Mouse (Mus musculus) hindbrain, embryonic 14.5 days (tissue): ENCODE measurements around the gene Nckipsd. TPM values are rescaled to one million over a fixed set of nuclear protein-coding genes. Genes with fewer than 3 reads are reported as not detected.

Experiments
- ATAC-seq: fragments of 200-750 bp; cut with Nextera tagmentation; 2 replicates; pipeline ENCODE4 v1.8.0; 2017; ENCODE audit warnings: moderate number of reproducible peaks, mild to moderate bottlenecking, moderate TSS enrichment, moderate library complexity; ENCODE audit not compliant: low FRiP score
- DNase-seq: peaks from one replicate; pipeline ENCODE4 v3.0.0-alpha.2; 2015; ENCODE audit warnings: low spot score
- H3K27ac ChIP-seq: fragments of 300-500 bp; sonication (generic); 2 replicates; pipeline ENCODE4 v1.5.1; 2014; ENCODE audit warnings: mild to moderate bottlenecking, moderate library complexity
- H3K27me3 ChIP-seq: fragments of 300-500 bp; sonication (generic); 2 replicates; pipeline ENCODE4 v1.6.1; 2014; ENCODE audit warnings: mild to moderate bottlenecking, low read length, mixed read lengths; ENCODE audit not compliant: control insufficient read depth, insufficient read depth
- H3K36me3 ChIP-seq: fragments of 300-500 bp; sonication (generic); replicated peaks from 2 replicates; pipeline ENCODE4 v1.6.1; 2014; ENCODE audit not compliant: control insufficient read depth, insufficient read depth
- H3K4me1 ChIP-seq: fragments of 300-500 bp; sonication (generic); replicated peaks from 2 replicates; pipeline ENCODE4 v1.6.1; 2014; ENCODE audit warnings: antibody characterized with exemption, low read length, mixed read lengths; ENCODE audit not compliant: control insufficient read depth, insufficient read depth
- H3K4me2 ChIP-seq: fragments of 300-500 bp; sonication (generic); replicated peaks from 2 replicates; pipeline ENCODE4 v1.6.1; 2014; ENCODE audit warnings: mild to moderate bottlenecking, moderate library complexity
- H3K4me3 ChIP-seq: fragments of 300-500 bp; sonication (generic); replicated peaks from 2 replicates; pipeline ENCODE4 v1.5.1; 2014; ENCODE audit warnings: mild to moderate bottlenecking, low read length
- H3K9ac ChIP-seq: fragments of 300-500 bp; sonication (generic); 2 replicates; pipeline ENCODE4 v1.6.1; 2014
- H3K9me3 ChIP-seq: fragments of 300-500 bp; sonication (generic); 2 replicates; pipeline ENCODE4 v1.6.1; 2016; ENCODE audit warnings: low read length; ENCODE audit not compliant: control insufficient read depth
- WGBS: fragments of 180-500 bp; shearing (Covaris S2); extraction: QIAGEN DNeasy Blood & Tissue Kit; methylation state at CpG from one replicate; pipeline ENCODE4 v1.1.7; 2014; 5-methylcytosine and 5-hydroxymethylcytosine counted together
- polyA plus RNA-seq: library from polyadenylated mRNA; unstranded; fragments of >200 nt; fragmentation: Nextera tagmentation; extraction: Ambion mirVana; gene quantifications from 2 replicates; pipeline ENCODE4 v1.2.1, GENCODE M21; 2014

The Nckipsd gene
- polyA plus RNA-seq, 1 experiment from 2014 or later = 28.5 TPM

DNA sequence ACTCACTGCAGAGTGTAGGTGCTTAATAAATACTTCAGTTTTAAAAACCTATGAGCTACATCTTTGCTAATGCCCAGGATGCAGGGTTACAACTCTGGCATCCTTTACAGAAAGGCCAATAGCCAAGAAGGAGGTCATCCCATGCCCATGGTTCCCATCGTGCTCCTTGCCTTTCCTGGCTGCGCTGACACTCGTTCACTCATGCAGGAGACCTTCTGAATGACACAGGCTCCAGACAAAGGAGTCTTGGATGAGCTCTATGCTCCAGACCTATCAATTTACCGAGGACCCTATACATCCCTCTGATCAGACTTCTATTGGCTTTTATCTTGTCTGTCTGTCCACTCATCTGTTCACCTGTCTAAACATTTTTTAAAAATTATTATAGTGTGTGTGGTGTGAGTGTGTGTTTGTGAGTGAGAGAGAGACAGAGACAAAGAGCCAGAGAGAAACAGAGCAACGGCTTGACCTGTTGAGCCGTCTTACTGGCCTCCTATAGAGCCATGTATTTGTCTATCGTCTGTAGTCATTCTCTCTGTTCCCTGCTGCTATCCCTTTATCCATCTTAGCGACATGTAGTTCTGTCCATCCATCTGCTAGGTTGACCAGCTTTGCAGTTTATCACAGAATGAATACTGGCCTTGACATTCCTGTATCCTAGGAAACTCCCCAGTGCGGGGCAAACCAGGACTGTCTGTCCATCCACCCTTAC, 25.2 kb upstream of the Nckipsd start:
- Histone ChIP-seq H3K9ac (peak overlapping the region; percentile 99), H3K4me2 (peak overlapping the region; percentile 96), H3K36me3 (peaks cover 10% of the 10 kb centered on the region), H3K27ac (peak overlapping the region; percentile 99), H3K9me3 (no peaks in the 10 kb centered on the region), H3K4me3 (peak overlapping the region; percentile 83), H3K27me3 (no peaks in the 10 kb centered on the region), H3K4me1 (peaks cover 41% of the 10 kb centered on the region)
- 6% methylated on average over 9 of the region's 9 CpGs for WGBS
- ATAC-seq = peak; percentile 67
- DNase-seq = peak; percentile 60

DNA sequence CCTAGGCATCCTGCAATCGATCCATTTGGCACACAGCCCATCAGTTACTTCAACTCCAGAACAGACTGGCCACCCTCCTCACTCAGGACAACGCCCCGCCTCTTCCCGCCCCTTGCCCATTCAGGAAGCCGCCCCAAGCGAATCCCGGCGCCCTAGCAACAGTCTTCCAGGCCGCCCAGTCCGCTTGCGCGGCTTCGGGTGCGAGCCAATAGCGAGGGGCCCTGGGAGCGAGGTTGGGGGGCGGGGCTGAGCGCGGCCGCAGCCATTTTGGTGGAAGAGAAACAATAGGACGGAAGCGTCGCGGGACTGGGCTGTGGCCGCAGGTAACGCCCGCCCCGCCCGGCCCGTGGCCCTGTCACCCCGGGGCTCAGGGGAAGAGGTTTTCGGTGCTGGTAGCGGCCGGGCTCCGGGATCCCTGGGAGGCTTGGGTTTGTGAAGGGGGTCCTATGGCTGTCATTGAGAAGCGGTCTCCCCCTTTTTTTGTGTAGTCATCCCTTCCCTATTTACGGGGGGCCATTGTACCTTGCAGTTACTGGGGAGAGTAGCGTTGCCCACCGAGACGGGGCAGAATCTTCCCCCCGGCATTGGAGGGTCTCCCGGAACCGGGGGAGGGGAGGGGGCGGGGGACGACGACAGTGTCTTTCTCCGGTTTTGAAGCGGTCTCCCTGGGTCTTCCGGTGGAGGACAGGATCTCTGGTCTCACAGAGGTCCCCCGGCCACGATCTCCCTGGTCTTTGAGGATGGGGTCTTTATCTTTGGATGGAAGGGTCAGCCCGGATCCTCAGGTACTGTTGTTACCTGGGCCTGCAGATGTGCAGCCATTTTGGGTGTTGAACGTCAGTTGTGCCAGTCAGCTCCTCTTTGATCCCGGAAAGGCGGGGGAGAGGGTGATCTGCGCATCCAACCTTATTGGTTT, 24.4 kb upstream of the Nckipsd start, which contains the start of gene Ip6k2:
Gene Ip6k2, plus strand, starts transcription at position 249 of the 916 bp plus-strand sequence.
- Histone ChIP-seq H3K9me3 (no peaks in the 10 kb centered on the region), H3K4me1 (peaks cover 49% of the 10 kb centered on the region), H3K36me3 (peaks cover 10% of the 10 kb centered on the region), H3K4me3 (peak within 1 kb of the TSS; percentile 83), H3K4me2 (peak within 1 kb of the TSS; percentile 96), H3K27ac (peak within 1 kb of the TSS; percentile 99), H3K27me3 (no peaks in the 10 kb centered on the region), H3K9ac (peak within 1 kb of the TSS; percentile 99)
- ATAC-seq (peak; percentile 98), DNase-seq (peak; percentile 94)
- under 1% methylated on average over 56 of the region's 56 CpGs for WGBS

DNA sequence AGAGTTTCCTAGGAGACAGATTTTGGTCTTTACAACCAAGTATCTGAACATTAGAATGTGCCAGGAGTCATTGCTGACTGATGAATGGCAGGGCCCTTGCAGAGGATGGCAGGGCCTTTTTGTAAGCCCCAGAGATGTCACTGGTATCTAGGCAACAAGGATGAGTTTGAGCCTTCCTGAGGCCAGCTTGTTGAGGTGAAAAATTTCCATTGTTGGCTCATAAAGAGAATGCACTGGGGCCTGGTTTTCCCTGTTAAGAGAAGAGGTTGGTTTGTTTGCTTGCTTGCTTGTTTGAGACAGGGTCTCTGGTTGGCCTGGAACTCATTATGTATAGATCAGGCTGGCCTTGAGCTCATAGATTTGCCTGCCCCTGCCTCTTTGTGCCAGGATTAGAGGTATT, 22.8 kb upstream of the Nckipsd start:
- Histone ChIP-seq H3K9ac (peak overlapping the region; percentile 99), H3K27me3 (no peaks in the 10 kb centered on the region), H3K4me2 (peak overlapping the region; percentile 96), H3K36me3 (peaks cover 10% of the 10 kb centered on the region), H3K4me1 (peaks cover 65% of the 10 kb centered on the region), H3K27ac (peak overlapping the region; percentile 66), H3K9me3 (no peaks in the 10 kb centered on the region), H3K4me3 (peak overlapping the region; percentile 83)
- ATAC-seq (no peak), DNase-seq (no peak)

DNA sequence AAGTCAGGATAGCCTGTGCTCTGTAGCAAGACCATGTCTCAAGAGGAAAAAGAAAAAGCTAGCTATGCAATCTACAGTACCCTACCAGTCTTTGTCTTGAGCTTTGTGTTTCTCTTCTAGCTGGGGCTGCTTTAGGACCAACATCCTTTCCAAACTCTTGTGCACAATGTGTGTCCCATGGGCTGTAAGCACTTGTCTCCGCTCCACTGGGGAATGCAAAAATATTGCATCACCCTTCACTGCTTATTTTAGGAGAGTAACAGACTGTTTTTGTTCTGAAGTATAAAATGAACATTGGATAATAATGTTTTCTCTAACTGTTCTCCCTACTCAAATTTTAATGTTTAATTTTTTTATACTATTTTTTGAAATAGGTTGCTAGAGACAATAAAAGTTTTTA, 21.7 kb upstream of the Nckipsd start:
- peaks cover 10% of the 10 kb centered on the region for H3K36me3 ChIP-seq
- peak overlapping the region; percentile 83 for H3K4me3 ChIP-seq
- no peaks in the 10 kb centered on the region for H3K27me3 ChIP-seq
- no peaks in the 10 kb centered on the region for H3K9me3 ChIP-seq
- peaks cover 74% of the 10 kb centered on the region for H3K4me1 ChIP-seq
- DNase-seq = no peak
- 84% methylated on average over 1 of the region's 1 CpGs for WGBS
- ATAC-seq = no peak
- peak overlapping the region; percentile 96 for H3K4me2 ChIP-seq
- H3K27ac ChIP-seq = no peak overlapping the region
- peak overlapping the region; percentile 25; the same call in 1 of the 2 replicates for H3K9ac ChIP-seq

DNA sequence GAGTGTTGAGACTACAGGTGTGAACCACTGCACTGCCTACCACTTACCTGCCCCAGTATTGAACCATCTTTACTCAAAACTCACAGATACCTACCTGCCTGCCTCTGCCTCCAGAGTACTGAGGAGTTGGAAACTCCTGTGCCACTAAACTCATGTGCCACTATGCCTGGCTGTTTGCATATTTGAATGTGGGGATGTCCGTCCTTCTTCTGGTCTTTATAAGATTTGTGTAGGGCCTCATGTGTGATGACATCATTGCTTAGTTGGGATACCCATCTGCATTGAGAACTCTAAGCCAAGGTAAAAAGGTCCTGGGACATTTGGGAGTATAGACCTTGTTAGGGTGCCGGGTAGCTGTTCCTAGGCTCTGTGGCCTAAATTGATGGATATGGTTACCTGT, 21.1 kb upstream of the Nckipsd start:
- WGBS = 89% methylated on average over 2 of the region's 2 CpGs
- peak overlapping the region; percentile 83; the same call in 1 of the 2 replicates for H3K4me3 ChIP-seq
- peak overlapping the region; percentile 96 for H3K4me2 ChIP-seq
- H3K36me3 ChIP-seq = peaks cover 10% of the 10 kb centered on the region
- no peak overlapping the region for H3K27ac ChIP-seq
- no peak overlapping the region for H3K9ac ChIP-seq
- H3K27me3 ChIP-seq = no peaks in the 10 kb centered on the region
- H3K9me3 ChIP-seq = no peaks in the 10 kb centered on the region
- DNase-seq (no peak), ATAC-seq (no peak)
- peaks cover 80% of the 10 kb centered on the region for H3K4me1 ChIP-seq

DNA sequence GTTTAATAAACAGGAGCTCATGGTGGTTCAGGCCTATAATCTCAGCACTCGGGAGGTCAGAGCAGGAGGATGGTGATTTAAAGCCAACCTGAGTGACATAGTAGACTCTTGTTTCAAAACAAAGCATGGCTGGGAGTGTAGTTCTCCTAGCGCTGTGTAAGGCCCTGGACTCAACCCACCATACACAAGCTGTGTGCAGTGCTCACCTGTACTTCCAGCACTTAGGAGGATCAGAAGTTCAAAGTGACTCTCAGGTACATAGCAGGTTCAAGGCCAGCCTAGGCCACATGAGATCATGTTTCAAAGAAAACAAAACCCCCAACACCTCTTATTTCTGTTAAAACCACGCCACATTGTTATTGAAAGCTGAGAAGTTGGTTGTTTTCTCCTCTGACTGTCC, 19.5 kb upstream of the Nckipsd start:
- DNase-seq = no peak
- no peak for ATAC-seq
- Histone ChIP-seq H3K9ac (no peak overlapping the region), H3K27ac (no peak overlapping the region), H3K4me1 (peaks cover 86% of the 10 kb centered on the region), H3K36me3 (peaks cover 10% of the 10 kb centered on the region), H3K4me2 (no peak overlapping the region), H3K9me3 (no peaks in the 10 kb centered on the region), H3K4me3 (no peak overlapping the region), H3K27me3 (no peaks in the 10 kb centered on the region)
- WGBS = 80% methylated on average over 3 of the region's 3 CpGs

DNA sequence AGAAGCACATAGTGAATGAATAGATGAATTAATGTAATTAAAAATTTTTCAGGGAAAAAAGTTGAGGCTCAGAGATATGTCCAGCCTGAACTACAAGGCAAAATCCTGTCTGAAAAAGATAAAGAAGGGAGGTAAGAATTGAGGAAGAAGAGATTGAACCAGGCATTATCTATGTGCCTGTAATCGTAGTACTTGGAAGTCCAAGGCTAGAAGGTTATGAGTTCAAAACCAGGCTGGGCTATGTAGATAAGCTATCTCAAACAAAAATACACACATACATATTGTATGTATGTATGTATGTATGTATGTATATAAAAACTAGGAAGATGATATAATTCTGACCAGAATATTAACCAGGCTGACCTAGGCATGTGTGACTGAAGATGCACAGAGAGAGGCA, 15.9 kb upstream of the Nckipsd start:
- no peak for ATAC-seq
- Histone ChIP-seq H3K36me3 (peaks cover 22% of the 10 kb centered on the region), H3K27me3 (no peaks in the 10 kb centered on the region), H3K4me2 (no peak overlapping the region), H3K9ac (no peak overlapping the region), H3K9me3 (no peaks in the 10 kb centered on the region), H3K4me1 (peaks cover 81% of the 10 kb centered on the region), H3K27ac (no peak overlapping the region), H3K4me3 (no peak overlapping the region)
- no peak for DNase-seq
- WGBS = 93% methylated on average over 1 of the region's 1 CpGs

DNA sequence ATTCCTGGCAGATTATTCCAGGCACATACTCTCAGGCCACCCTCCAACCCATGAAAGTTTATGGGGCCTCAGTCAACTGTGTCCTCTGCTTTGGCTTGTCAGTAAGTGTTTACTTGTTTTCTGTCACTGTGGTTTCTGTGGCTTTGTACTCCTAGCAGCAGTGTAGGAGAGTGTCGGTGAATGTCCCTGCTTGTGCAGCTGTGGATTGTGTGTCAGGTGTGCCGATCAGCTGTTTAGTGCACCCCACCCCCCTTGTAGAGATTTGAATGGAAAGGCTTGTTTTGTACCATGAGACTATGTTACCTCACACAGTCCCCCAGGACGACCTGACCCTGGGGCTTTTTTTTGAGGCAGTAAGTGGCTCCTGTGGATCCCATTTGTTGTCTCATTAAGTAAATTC, 15.4 kb upstream of the Nckipsd start:
- H3K27me3 ChIP-seq = no peaks in the 10 kb centered on the region
- no peak overlapping the region for H3K4me2 ChIP-seq
- DNase-seq = no peak
- peaks cover 77% of the 10 kb centered on the region for H3K4me1 ChIP-seq
- no peak overlapping the region for H3K9ac ChIP-seq
- ATAC-seq = no peak
- peaks cover 22% of the 10 kb centered on the region for H3K36me3 ChIP-seq
- no peak overlapping the region for H3K27ac ChIP-seq
- WGBS = 46% methylated on average over 3 of the region's 3 CpGs
- no peaks in the 10 kb centered on the region for H3K9me3 ChIP-seq
- no peak overlapping the region for H3K4me3 ChIP-seq

DNA sequence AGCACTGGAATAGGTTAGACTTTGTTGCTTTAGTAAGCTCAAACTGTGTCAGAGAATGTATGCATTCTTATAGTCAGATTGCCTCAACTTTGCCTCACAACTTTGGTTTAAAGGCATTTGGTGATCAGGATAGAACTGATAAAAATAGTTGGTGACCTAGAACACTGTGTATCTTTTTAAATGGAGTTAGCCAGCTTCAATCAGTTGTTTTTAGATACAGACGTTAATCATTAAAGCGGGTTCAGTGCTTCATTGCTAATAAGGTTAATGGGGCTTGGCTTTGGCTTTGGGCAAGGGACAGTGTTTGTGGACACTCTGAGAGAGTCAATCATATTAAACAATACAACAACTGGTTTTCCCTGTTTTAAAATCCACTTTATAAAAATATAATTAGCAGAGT, 12.9 kb upstream of the Nckipsd start:
- Histone ChIP-seq H3K9me3 (no peaks in the 10 kb centered on the region), H3K4me3 (no peak overlapping the region), H3K4me2 (no peak overlapping the region), H3K27me3 (no peaks in the 10 kb centered on the region), H3K36me3 (peaks cover 46% of the 10 kb centered on the region), H3K4me1 (peaks cover 51% of the 10 kb centered on the region), H3K27ac (no peak overlapping the region), H3K9ac (no peak overlapping the region)
- ATAC-seq (no peak), DNase-seq (no peak)
- WGBS = 50% methylated on average over 2 of the region's 2 CpGs
